Mouse (Mus musculus): ENCODE results near the gene Rpl39.
"Not testable (repeated sequence)": the region's sequence is repeated elsewhere in the genome, so short reads cannot be mapped to it uniquely, and the experiment has no call there.

Rpl39 gene

GRCm38 (mm10) chrX:37084927-37085660 lies at the start of gene Rpl39:
Gene Rpl39, minus strand, starts transcription at chrX:37085402.
- peak; percentile 74 for DNase-seq (ENCODE audit: extremely low read depth, low read depth)

- peak; percentile 75 for DNase-seq (ENCODE audit: extremely low read depth, low read depth)
These were observed 41.6 kb upstream of the Rpl39 start, which contains the start of gene Nkap for GRCm38 (mm10) chrX:37126671-37127358. Gene Nkap, plus strand, starts transcription at chrX:37126795.

DNA sequence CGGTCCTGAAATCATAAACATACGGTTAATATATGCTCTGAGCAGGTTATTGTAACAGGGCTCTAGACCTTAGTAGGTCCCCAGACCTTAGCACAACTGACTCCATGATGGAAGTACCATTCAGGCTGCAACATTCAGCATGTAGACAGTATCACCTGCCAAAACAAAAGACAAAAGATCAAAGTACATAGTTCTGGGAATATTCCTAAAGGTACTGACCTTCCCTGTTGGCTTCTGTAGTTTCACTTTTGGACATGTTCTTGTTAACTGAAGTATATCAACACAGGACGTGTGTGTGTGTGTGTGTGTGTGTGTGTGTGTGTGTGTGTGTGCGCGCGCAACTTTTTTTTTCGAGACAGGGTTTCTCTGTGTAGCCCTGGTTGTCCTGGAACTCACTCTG lies 40.3 kb upstream of the Rpl39 start:
- no peak for DNase-seq (ENCODE audit: extremely low read depth, low read depth)

- DNase-seq (ENCODE audit: extremely low read depth, low read depth), result no peak
These were observed 35.0 kb upstream of the Rpl39 start for GRCm38 (mm10) chrX:37120212-37120611.

DNA sequence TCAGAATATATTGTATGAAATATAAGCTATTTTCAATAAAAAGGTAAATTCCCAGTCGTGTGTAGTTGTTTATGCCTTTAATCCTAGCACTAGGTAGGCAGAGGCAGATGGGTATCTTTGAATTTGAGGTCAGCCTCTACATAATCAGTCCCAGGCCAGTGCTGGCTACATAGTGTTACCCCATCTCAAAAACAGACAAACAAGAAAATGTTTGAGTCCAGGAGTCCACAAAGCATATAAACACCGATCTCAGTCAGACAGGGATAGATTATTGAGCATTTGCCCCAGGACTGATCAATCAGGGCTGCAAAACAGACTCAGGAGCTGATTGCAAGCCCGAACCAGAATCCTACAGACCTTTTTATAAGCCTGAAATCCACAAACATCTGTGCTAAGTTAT lies 34.4 kb upstream of the Rpl39 start:
- no peak for DNase-seq (ENCODE audit: extremely low read depth, low read depth)

GRCm38 (mm10) chrX:37117085-37117484 lies 31.9 kb upstream of the Rpl39 start:
- no peak for DNase-seq (ENCODE audit: extremely low read depth, low read depth)

DNA sequence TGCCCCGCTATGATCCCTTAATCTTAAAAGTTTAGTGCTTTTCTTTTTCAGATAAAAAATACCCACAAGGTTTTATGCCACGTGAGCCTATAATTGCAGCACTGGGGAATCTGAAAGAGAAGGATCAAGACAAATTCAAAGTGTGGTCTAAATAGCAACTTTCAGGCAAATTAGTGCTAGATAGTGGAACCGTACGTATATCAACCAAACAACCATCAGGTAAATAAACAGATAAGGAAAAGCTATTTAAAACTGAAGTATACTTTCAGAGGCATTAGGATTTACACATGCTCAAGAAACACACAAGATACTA lies 25.6 kb upstream of the Rpl39 start:
- no peak for DNase-seq (ENCODE audit: extremely low read depth, low read depth)

GRCm38 (mm10) chrX:37110193-37110880 lies 25.1 kb upstream of the Rpl39 start, which contains the start of gene Upf3b:
Gene Upf3b, minus strand, starts transcription at chrX:37110322.
- peak; percentile 94 for DNase-seq (ENCODE audit: extremely low read depth, low read depth)

DNA sequence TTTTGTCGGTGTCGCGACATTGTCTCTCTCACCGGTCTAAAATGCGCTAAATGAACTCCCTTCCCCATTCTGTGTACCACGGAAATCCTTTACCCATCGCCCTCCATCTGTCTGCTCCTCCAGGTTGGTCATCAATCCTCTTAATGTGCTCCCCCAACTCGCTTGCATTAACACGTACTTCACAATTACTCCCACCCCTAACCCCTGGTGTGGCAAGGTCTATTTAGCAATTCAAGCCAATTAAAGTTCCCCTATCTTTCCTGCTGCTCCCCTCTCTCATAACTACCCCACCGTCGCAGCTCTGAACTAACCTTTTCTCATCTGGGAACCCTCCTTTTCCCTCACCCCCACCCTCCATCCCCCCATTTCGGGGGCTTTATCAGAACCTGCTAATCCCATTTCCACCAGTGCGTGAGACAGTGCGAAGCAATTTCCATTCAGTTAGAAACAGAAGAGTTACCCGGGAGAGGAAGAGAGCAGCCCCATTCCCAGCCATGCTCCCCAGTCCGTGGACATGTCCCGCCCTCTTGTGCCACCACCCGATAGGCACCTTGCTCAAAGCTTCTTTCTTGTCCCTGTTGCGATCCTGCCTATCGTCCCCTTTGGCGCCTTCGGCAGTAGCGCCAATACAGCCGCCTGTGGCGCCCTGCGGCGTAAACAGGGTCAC lies 24.5 kb upstream of the Rpl39 start:
- no peak for DNase-seq (ENCODE audit: extremely low read depth, low read depth)

DNA sequence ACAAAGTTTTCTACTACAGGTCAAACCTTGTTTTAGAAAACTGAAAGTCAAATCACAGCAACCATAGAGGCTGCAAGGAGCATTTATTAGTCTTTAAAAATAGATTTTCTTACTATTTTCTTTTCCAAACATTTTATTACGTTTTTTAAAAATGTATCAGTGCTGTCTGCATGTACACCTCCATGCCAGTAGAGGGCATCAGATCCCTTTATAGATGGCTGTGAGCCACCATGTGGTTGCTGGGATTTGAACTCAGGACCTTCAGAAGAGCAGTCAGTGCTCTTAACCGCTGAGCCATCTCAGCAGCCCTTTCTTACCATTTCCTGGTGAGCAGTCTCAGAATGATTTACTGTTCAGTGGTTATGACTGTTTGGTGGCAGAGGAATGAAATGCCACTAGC lies 18.6 kb upstream of the Rpl39 start:
- no peak for DNase-seq (ENCODE audit: extremely low read depth, low read depth)

GRCm38 (mm10) chrX:37098681-37099080 lies 13.5 kb upstream of the Rpl39 start:
- DNase-seq (ENCODE audit: extremely low read depth, low read depth), result no peak

GRCm38 (mm10) chrX:37095106-37095768 lies 10.0 kb upstream of the Rpl39 start:
- no peak for DNase-seq (ENCODE audit: extremely low read depth, low read depth)

GRCm38 (mm10) chrX:37091457-37091856 lies 6.3 kb upstream of the Rpl39 start:
- no peak for DNase-seq (ENCODE audit: extremely low read depth, low read depth)

- no peak for DNase-seq (ENCODE audit: extremely low read depth, low read depth)
These were observed 3.6 kb upstream of the Rpl39 start for GRCm38 (mm10) chrX:37088778-37089177.

DNA sequence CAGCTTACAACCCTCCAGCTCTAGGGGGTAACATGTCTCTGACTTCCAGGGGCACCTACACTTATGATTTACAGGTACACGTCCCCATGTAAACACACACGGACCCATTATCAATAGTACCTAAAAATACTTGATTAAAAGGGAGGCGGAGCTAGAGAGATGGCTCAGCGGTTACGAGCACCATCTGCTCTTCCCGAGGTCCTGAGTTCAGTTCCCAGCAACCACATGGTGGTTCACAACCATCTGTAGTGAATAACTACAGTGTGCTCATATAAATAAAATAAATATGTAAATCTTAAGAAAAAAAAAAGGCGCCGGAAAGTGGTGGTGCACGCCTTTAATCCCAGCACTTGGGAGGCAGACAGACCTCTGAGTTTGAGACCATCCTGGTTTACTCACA lies 463 bp upstream of the Rpl39 start:
- DNase-seq (ENCODE audit: extremely low read depth, low read depth), result no peak

DNA sequence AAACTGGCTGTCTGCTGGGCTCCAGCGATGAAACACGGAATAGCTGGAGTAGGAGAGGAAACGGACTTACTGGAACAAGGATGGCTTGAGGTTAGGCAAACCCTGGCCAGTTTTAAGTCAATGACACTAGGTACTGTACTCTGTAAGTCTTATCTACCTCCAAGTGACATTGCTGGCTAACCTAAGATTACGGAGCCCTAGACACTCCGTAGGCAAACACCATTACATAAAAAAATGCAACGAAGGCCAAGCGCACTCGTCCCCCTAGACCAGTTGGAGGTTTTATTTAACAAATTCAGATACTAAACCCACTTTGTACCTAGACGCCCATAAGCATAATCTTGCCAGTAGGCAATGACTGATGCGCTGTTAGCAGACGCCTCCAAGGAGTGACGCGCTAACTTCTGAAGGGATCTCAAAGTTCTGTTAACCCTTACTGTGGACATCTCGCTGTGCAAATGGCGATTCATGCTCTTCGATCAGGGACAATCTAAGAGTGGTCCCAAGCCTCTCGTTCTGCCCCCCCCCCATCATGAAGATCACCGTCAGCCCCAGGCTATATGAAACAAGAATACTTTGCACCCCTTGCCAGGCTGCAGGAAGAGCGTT lies 780 bp downstream of the Rpl39 start:
- no peak for DNase-seq (ENCODE audit: extremely low read depth, low read depth)

DNA sequence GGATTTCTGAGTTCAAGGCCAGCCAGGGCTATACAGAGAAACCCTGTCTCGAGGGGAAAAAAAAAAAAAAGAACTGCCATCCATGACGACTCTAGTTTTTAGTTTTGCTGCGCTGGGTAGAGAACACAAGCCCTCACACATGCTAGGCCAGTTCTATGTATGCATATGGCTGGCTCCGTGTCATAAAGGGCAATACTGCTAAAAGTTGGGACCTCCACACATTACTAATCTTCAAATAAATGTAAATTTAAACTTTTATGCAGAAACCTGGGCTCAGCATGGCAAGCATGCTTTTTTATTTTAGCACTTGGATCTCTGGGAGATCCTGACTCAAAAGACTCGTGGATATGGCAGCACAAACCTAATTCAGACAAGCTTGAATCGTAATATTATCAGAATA lies 4.0 kb downstream of the Rpl39 start:
- no peak for DNase-seq (ENCODE audit: extremely low read depth, low read depth)

- DNase-seq (ENCODE audit: extremely low read depth, low read depth), result not testable (repeated sequence)
These were observed 4.9 kb downstream of the Rpl39 start for GRCm38 (mm10) chrX:37080345-37080744.

GRCm38 (mm10) chrX:37076651-37077050 lies 8.6 kb downstream of the Rpl39 start:
- DNase-seq (ENCODE audit: extremely low read depth, low read depth), result no peak

DNA sequence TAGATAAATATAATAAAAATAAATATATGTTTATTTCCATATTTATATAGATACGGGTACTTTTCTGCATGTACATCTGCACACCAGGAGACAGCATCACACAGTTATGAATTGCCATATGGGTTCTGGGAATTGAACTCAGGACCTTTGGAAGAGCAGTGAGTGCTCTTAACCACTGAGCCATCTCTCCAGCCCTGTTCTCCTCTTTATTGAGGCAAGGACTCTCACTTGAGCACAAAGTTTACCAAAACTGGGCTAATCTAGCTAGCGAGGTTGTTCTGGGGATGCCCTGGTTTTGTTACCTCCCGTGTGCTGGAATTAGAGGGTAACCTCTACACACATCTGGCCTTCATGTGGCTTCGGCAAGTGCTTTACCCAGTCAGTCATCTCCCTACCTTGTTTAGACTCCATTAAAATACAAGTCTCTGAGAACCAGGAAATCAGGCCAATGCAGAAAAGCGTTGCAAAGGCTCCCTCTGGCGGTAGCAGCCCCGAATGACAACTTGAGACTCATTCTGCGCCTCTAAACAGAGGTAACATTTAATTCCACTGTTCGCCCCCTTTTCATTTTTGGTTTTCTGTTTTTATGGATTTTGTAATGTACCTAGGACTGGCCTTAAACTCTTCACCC lies 10.8 kb downstream of the Rpl39 start:
- DNase-seq (ENCODE audit: extremely low read depth, low read depth), result no peak
